Mouse (Mus musculus) embryonic facial prominence, embryonic 14.5 days (tissue): ENCODE measurements at regions not wholly inside any gene's neighbourhood (a gene's known extent, or its start where the extent isn't known, plus 50 kb on each side); places are given as distances from the start of the nearest gene placed in this dataset.

Experiments used
- ATAC-seq: fragments of 200-750 bp; cut with Nextera tagmentation; 2 replicates; pipeline ENCODE4 v1.8.0; 2017; ENCODE audit warnings: low read depth, moderate number of reproducible peaks, moderate TSS enrichment
- DNase-seq: peaks from one replicate; pipeline ENCODE4 v3.0.0-alpha.2; 2015; ENCODE audit warnings: low spot score
- H3K27ac ChIP-seq: fragments of 300-500 bp; sonication (generic); replicated peaks from 2 replicates; pipeline ENCODE4 v1.5.1; 2014; ENCODE audit warnings: low read depth, mild to moderate bottlenecking, low read length, moderate library complexity
- H3K27me3 ChIP-seq: fragments of 300-500 bp; sonication (generic); replicated peaks from 2 replicates; pipeline ENCODE4 v1.6.1; 2014; ENCODE audit warnings: low read length; ENCODE audit not compliant: control insufficient read depth, insufficient read depth
- H3K36me3 ChIP-seq: fragments of 300-500 bp; sonication (generic); 2 replicates; pipeline ENCODE4 v1.6.1; 2014; ENCODE audit warnings: low read length, mixed read lengths; ENCODE audit not compliant: control insufficient read depth, insufficient read depth
- H3K4me1 ChIP-seq: fragments of 300-500 bp; sonication (generic); 2 replicates; pipeline ENCODE4 v1.6.1; 2014; ENCODE audit warnings: antibody characterized with exemption, low read length; ENCODE audit not compliant: control insufficient read depth, insufficient read depth
- H3K4me2 ChIP-seq: fragments of 300-500 bp; sonication (generic); 2 replicates; pipeline ENCODE4 v1.6.1; 2014; ENCODE audit warnings: low read depth, mild to moderate bottlenecking, low read length, moderate library complexity, mixed read lengths
- H3K4me3 ChIP-seq: fragments of 300-500 bp; sonication (generic); 2 replicates; pipeline ENCODE4 v1.5.1; 2014; ENCODE audit warnings: low read depth, mild to moderate bottlenecking, low read length
- H3K9ac ChIP-seq: fragments of 300-500 bp; sonication (generic); 2 replicates; pipeline ENCODE4 v1.6.1; 2014; ENCODE audit warnings: low read depth, mild to moderate bottlenecking, low read length, moderate library complexity, mixed read lengths
- H3K9me3 ChIP-seq: fragments of 300-500 bp; sonication (generic); 2 replicates; pipeline ENCODE4 v1.6.1; 2016; ENCODE audit warnings: low read length; ENCODE audit not compliant: control insufficient read depth
- WGBS: fragments of 180-500 bp; shearing (Covaris S2); extraction: QIAGEN DNeasy Blood & Tissue Kit; methylation state at CpG from one replicate; pipeline ENCODE4 v1.1.7; 2014; 5-methylcytosine and 5-hydroxymethylcytosine counted together

- peak; percentile 45 for DNase-seq
- H3K4me3 ChIP-seq = no peak overlapping the region
Observed at GRCm38 (mm10) chr6:107711181-107712087, 181.9 kb downstream of the Lrrn1 start.

GRCm38 (mm10) chr6:107713051-107713450, 183.5 kb downstream of the Lrrn1 start:
- Histone ChIP-seq H3K9me3 (no peaks in the 10 kb centered on the region), H3K4me1 (no peaks in the 10 kb centered on the region), H3K9ac (no peak overlapping the region), H3K27ac (no peak overlapping the region), H3K4me2 (no peak overlapping the region), H3K27me3 (no peaks in the 10 kb centered on the region; the same call in 1 of the 2 replicates), H3K36me3 (no peaks in the 10 kb centered on the region), H3K4me3 (no peak overlapping the region)
- 16% methylated on average over 5 of the region's 6 CpGs for WGBS
- no peak for ATAC-seq
- DNase-seq = no peak

More at GRCm38 (mm10) chr6:107711181-107712087, 181.9 kb downstream of the Lrrn1 start:
- Histone ChIP-seq H3K9ac (no peak overlapping the region), H3K4me2 (peak overlapping the region; percentile 29), H3K36me3 (no peaks in the 10 kb centered on the region), H3K27me3 (no peaks in the 10 kb centered on the region; the same call in 1 of the 2 replicates), H3K9me3 (no peaks in the 10 kb centered on the region), H3K4me1 (no peaks in the 10 kb centered on the region), H3K27ac (no peak overlapping the region)
- 0 out of 2 replicates have a peak, but pooled peaks have one; percentile 16 for ATAC-seq
- WGBS = 27% methylated on average over 22 of the region's 22 CpGs

GRCm38 (mm10) chr6:107717194-107717593, 187.6 kb downstream of the Lrrn1 start:
- DNase-seq (no peak), ATAC-seq (no peak)
- Histone ChIP-seq H3K27ac (no peak overlapping the region), H3K9ac (no peak overlapping the region), H3K9me3 (no peaks in the 10 kb centered on the region), H3K4me3 (no peak overlapping the region), H3K4me1 (no peaks in the 10 kb centered on the region), H3K27me3 (no peaks in the 10 kb centered on the region; the same call in 1 of the 2 replicates), H3K36me3 (no peaks in the 10 kb centered on the region), H3K4me2 (no peak overlapping the region)
- 90% methylated on average over 2 of the region's 2 CpGs for WGBS

GRCm38 (mm10) chr6:107730294-107730693, 200.7 kb downstream of the Lrrn1 start:
- Histone ChIP-seq H3K36me3 (no peaks in the 10 kb centered on the region), H3K27ac (no peak overlapping the region), H3K9ac (no peak overlapping the region), H3K9me3 (no peaks in the 10 kb centered on the region), H3K4me3 (no peak overlapping the region), H3K27me3 (no peaks in the 10 kb centered on the region), H3K4me2 (no peak overlapping the region), H3K4me1 (no peaks in the 10 kb centered on the region)
- WGBS = 72% methylated on average over 4 of the region's 4 CpGs
- ATAC-seq (no peak), DNase-seq (no peak)

- no peak overlapping the region for H3K4me3 ChIP-seq
- H3K36me3 ChIP-seq = no peaks in the 10 kb centered on the region
- no peaks in the 10 kb centered on the region for H3K27me3 ChIP-seq
- no peak for ATAC-seq
- DNase-seq = no peak
- no peak overlapping the region for H3K4me2 ChIP-seq
- no peaks in the 10 kb centered on the region for H3K9me3 ChIP-seq
- H3K27ac ChIP-seq = no peak overlapping the region
- H3K9ac ChIP-seq = no peak overlapping the region
- no peaks in the 10 kb centered on the region for H3K4me1 ChIP-seq
- WGBS = 85% methylated on average over 1 of the region's 1 CpGs
Observed at GRCm38 (mm10) chr6:107734773-107735172, 205.2 kb downstream of the Lrrn1 start.

GRCm38 (mm10) chr6:107749111-107749736, 219.7 kb downstream of the Lrrn1 start:
- DNase-seq (no peak), ATAC-seq (no peak)
- Histone ChIP-seq H3K4me2 (no peak overlapping the region), H3K9me3 (no peaks in the 10 kb centered on the region), H3K4me1 (no peaks in the 10 kb centered on the region), H3K27ac (no peak overlapping the region), H3K4me3 (no peak overlapping the region), H3K36me3 (no peaks in the 10 kb centered on the region), H3K27me3 (no peaks in the 10 kb centered on the region), H3K9ac (no peak overlapping the region)
- 67% methylated on average over 5 of the region's 5 CpGs for WGBS

- Histone ChIP-seq H3K27me3 (no peaks in the 10 kb centered on the region), H3K4me1 (no peaks in the 10 kb centered on the region), H3K4me3 (no peak overlapping the region), H3K9ac (no peak overlapping the region), H3K4me2 (no peak overlapping the region), H3K27ac (no peak overlapping the region), H3K36me3 (no peaks in the 10 kb centered on the region), H3K9me3 (no peaks in the 10 kb centered on the region)
- WGBS = 67% methylated on average over 2 of the region's 2 CpGs
- ATAC-seq (no peak), DNase-seq (peak; percentile 44)
Observed at GRCm38 (mm10) chr6:107749794-107750193, 220.2 kb downstream of the Lrrn1 start.

- no peak overlapping the region for H3K27ac ChIP-seq
- ATAC-seq (no peak), DNase-seq (no peak)
- no peak overlapping the region for H3K4me3 ChIP-seq
- H3K27me3 ChIP-seq = no peaks in the 10 kb centered on the region
- H3K9me3 ChIP-seq = no peaks in the 10 kb centered on the region
- 47% methylated on average over 1 of the region's 1 CpGs for WGBS
- H3K4me1 ChIP-seq = no peaks in the 10 kb centered on the region
- no peak overlapping the region for H3K9ac ChIP-seq
- no peaks in the 10 kb centered on the region for H3K36me3 ChIP-seq
- H3K4me2 ChIP-seq = no peak overlapping the region
Observed at GRCm38 (mm10) chr6:107752156-107752555, 222.6 kb downstream of the Lrrn1 start.
